Mouse (Mus musculus): ENCODE measurements around the gene Sh3gl2. TPM values are rescaled to one million over a fixed set of nuclear protein-coding genes. Genes with fewer than 3 reads are reported as not detected.

The Sh3gl2 gene
- polyA plus RNA-seq, 1 experiment = not detected

DNA sequence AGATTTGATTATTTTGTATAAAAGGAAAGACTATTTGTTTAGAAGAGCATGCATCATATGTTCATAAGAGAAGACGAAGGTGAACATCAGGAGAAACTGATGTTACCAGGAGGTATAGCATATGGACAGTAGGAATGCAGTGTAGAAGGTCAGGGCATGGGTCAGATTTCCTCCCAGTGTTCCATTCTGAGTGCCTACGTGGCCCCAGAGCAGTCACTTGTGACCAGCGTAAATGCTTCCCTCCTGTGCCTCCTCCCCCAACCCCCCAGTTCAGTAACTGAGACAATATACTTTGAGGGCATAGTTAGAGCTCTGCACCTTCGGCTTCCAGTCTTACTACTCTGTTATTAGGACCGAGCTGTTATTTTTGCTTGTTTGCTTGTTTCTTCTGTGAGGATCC lies 17.8 kb downstream of the Sh3gl2 start:
- Histone ChIP-seq H3K4me3 (ENCODE audit: insufficient read depth, poor library complexity, severe bottlenecking) (no peak overlapping the region), H3K27me3 (ENCODE audit: control insufficient read depth, insufficient read depth, insufficient read length) (no peaks in the 10 kb centered on the region), H3K36me3 (ENCODE audit: control insufficient read depth, insufficient read depth) (no peaks in the 10 kb centered on the region), H3K79me2 (ENCODE audit: control insufficient read depth, insufficient read depth) (no peaks in the 10 kb centered on the region), H3K79me3 (ENCODE audit: low read depth) (no peaks in the 10 kb centered on the region), H3ac (ENCODE audit: control insufficient read depth, insufficient read length, low read depth) (no peak overlapping the region)
- TF ChIP-seq FOSL1 (IDR thresholded peaks at IDR 0.05; ENCODE audit: insufficient read depth, low read length, poor library complexity, severe bottlenecking) (no peak), USF1 (IDR thresholded peaks at IDR 0.05; ENCODE audit: low read depth) (no peak), CEBPB (IDR thresholded peaks at IDR 0.05; ENCODE audit: low read depth) (no peak), MAX (IDR thresholded peaks at IDR 0.05) (no peak), MYOG (IDR thresholded peaks at IDR 0.05; ENCODE audit: control insufficient read depth, extremely low read depth, insufficient read length) (no peak), MYOD1 (IDR thresholded peaks at IDR 0.05; ENCODE audit: control insufficient read depth, insufficient read length, low read depth) (no peak), CTCF (IDR thresholded peaks at IDR 0.05; ENCODE audit: control insufficient read depth, insufficient read depth, insufficient read length) (no peak)

DNA sequence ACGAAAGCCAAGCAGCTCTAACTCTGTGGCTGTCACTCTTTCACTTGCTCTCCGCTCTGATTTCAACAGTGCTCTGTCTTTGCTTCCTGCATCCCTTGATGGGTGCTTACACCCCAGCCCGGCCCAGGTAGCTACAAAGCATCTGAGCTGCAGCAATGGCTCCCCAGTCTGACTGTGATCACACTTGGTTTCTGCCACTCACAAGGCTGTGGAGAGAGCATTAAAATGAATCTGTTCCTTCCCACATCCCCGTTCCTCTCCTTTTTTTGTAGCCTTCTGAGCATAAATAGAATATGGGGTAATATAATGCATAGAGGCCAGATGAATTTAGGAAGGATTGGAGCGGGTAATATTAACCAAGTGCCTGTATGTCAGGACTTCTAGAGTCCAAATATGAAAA lies 21.8 kb downstream of the Sh3gl2 start:
- Histone ChIP-seq H3K27me3 (ENCODE audit: control insufficient read depth, insufficient read depth, insufficient read length) (no peaks in the 10 kb centered on the region), H3K36me3 (ENCODE audit: control insufficient read depth, insufficient read depth) (no peaks in the 10 kb centered on the region), H3K79me3 (ENCODE audit: low read depth) (no peaks in the 10 kb centered on the region), H3ac (ENCODE audit: control insufficient read depth, insufficient read length, low read depth) (no peak overlapping the region), H3K4me3 (ENCODE audit: insufficient read depth, poor library complexity, severe bottlenecking) (no peak overlapping the region), H3K79me2 (ENCODE audit: control insufficient read depth, insufficient read depth) (no peaks in the 10 kb centered on the region)
- TF ChIP-seq USF1 (IDR thresholded peaks at IDR 0.05; ENCODE audit: low read depth) (no peak), MAX (IDR thresholded peaks at IDR 0.05) (no peak), CTCF (IDR thresholded peaks at IDR 0.05; ENCODE audit: control insufficient read depth, insufficient read depth, insufficient read length) (no peak), CEBPB (IDR thresholded peaks at IDR 0.05; ENCODE audit: low read depth) (no peak), FOSL1 (IDR thresholded peaks at IDR 0.05; ENCODE audit: insufficient read depth, low read length, poor library complexity, severe bottlenecking) (no peak), MYOG (IDR thresholded peaks at IDR 0.05; ENCODE audit: control insufficient read depth, extremely low read depth, insufficient read length) (no peak), MYOD1 (IDR thresholded peaks at IDR 0.05; ENCODE audit: control insufficient read depth, insufficient read length, low read depth) (no peak)

DNA sequence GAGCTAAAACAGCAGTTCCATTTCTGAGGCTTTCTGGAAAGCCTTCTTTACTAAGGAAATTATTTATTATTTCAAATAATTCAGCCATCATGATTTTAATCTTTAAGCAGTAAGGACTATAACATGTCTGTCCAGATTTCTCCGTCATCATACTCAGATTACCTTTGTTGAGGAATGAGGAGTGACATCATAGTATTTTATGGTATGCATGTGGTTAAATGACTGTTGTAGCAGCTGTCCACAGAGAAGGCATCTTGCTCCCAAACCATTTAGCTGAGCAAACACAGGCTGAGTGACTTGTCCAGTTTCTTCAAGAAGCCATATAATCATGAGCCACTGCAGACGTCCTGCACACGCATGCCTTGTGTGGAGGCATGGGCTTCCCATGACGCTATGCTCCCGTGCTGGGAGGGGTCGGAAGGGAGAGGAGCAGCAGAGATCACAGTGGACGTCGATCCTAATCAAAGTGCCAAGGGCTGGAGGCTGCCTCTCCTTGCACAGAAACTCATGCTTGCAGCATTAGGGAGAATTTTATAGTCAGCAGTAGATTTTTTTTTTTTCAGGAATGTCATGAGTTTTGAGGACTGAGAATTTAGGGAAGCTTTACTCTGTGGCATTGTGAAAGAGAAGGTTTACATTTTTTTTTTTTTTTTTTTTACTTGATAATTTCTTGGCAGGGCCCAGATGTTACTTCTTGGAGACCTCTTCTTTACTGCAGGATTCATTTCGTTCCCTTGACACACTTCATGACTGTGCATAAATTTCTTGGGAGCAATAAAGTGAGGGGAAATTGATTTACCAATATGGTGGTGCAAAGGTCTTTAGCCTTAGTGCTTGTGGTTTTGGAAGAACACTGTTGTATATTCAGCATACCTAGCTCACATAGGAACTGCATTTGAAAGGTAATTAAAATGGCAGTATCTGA lies 23.0 kb downstream of the Sh3gl2 start:
- no peaks in the 10 kb centered on the region for H3K79me3 ChIP-seq (ENCODE audit: low read depth)
- H3K79me2 ChIP-seq (ENCODE audit: control insufficient read depth, insufficient read depth) = no peaks in the 10 kb centered on the region
- H3K36me3 ChIP-seq (ENCODE audit: control insufficient read depth, insufficient read depth) = no peaks in the 10 kb centered on the region
- TF ChIP-seq FOSL1 (IDR thresholded peaks at IDR 0.05; ENCODE audit: insufficient read depth, low read length, poor library complexity, severe bottlenecking) = no peak
- TF ChIP-seq USF1 (IDR thresholded peaks at IDR 0.05; ENCODE audit: low read depth) = no peak
- TF ChIP-seq MYOG (IDR thresholded peaks at IDR 0.05; ENCODE audit: control insufficient read depth, extremely low read depth, insufficient read length) = no peak
- peak; percentile 82 for TF ChIP-seq MYOD1 (IDR thresholded peaks at IDR 0.05; ENCODE audit: control insufficient read depth, insufficient read length, low read depth)
- H3K4me3 ChIP-seq (ENCODE audit: insufficient read depth, poor library complexity, severe bottlenecking) = no peak overlapping the region
- no peak overlapping the region for H3ac ChIP-seq (ENCODE audit: control insufficient read depth, insufficient read length, low read depth)
- H3K27me3 ChIP-seq (ENCODE audit: control insufficient read depth, insufficient read depth, insufficient read length) = no peaks in the 10 kb centered on the region

DNA sequence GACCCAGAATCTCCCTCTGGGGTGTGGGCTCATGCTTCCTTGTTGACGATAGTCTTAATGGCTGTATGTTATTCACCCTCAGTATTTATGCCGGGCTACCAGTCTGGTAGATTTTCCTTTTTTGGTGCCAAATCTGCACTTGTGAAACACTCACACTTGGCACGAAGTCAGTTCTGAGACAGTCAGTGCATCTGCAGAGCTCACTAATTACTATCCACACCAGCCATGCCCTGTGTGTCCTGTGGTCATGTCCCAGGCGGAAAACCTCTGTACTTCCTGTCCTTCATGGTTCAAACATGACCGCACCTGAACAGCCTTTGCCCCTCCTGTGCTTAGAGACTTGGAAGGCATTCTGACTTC lies 23.6 kb downstream of the Sh3gl2 start:
- Histone ChIP-seq H3K27me3 (ENCODE audit: control insufficient read depth, insufficient read depth, insufficient read length) (no peaks in the 10 kb centered on the region), H3K4me3 (ENCODE audit: insufficient read depth, poor library complexity, severe bottlenecking) (no peak overlapping the region), H3ac (ENCODE audit: control insufficient read depth, insufficient read length, low read depth) (no peak overlapping the region), H3K36me3 (ENCODE audit: control insufficient read depth, insufficient read depth) (no peaks in the 10 kb centered on the region), H3K79me3 (ENCODE audit: low read depth) (no peaks in the 10 kb centered on the region), H3K79me2 (ENCODE audit: control insufficient read depth, insufficient read depth) (no peaks in the 10 kb centered on the region)
- no peak for TF ChIP-seq MAX (IDR thresholded peaks at IDR 0.05)
- no peak for TF ChIP-seq FOSL1 (IDR thresholded peaks at IDR 0.05; ENCODE audit: insufficient read depth, low read length, poor library complexity, severe bottlenecking)
- no peak for TF ChIP-seq USF1 (IDR thresholded peaks at IDR 0.05; ENCODE audit: low read depth)
- no peak for TF ChIP-seq CEBPB (IDR thresholded peaks at IDR 0.05; ENCODE audit: low read depth)
- no peak for TF ChIP-seq MYOD1 (IDR thresholded peaks at IDR 0.05; ENCODE audit: control insufficient read depth, insufficient read length, low read depth)
- TF ChIP-seq MYOG (IDR thresholded peaks at IDR 0.05; ENCODE audit: control insufficient read depth, extremely low read depth, insufficient read length) = no peak
- no peak for TF ChIP-seq CTCF (IDR thresholded peaks at IDR 0.05; ENCODE audit: control insufficient read depth, insufficient read depth, insufficient read length)

DNA sequence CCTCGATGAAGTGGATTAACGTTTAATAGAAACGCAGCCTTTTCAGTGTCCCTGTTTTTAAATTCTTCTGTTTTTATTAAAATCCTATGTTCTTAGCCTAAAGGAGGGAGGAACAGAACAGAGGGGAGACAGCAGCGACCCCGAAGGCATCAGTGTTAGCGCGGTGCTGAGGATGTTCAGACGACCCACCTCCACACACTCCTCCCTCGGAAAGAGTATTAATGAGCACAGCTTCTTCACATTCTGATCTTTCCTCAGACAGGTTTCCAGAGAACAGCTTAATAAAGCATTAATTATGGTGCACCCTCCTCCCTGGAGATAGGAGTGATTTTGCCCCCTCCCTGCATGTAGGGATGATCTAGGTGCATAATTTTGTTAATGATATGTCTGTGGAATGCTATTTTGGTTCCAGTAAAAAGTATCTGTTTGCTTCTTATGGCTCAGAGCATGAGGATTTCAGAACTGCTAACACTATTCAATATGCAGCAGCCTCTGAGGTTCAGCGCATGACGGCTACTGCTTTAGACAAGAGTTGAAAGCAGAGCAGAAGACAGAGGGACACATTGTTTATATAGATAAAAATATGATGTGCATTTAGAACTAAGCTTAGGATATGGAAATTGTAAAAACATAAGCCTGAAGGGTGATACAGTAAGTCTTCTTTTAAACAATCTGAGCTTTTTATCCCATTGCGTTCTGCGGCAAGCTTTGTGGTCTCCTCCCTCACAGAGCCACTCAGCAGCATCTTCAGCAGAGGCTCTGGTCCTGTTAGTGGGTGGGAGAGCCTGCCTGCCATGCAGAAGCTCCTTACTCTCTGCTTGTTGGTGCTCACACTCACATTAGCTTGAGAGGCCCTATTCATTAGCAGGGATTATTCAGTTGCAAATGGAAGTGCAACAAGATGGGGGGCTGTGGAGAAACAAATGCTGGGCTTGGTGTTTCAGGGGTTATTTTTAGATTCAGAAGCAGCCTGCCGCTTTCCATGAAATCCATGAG lies 27.8 kb downstream of the Sh3gl2 start:
- Histone ChIP-seq H3K79me2 (ENCODE audit: control insufficient read depth, insufficient read depth) (no peaks in the 10 kb centered on the region), H3ac (ENCODE audit: control insufficient read depth, insufficient read length, low read depth) (no peak overlapping the region), H3K36me3 (ENCODE audit: control insufficient read depth, insufficient read depth) (no peaks in the 10 kb centered on the region), H3K27me3 (ENCODE audit: control insufficient read depth, insufficient read depth, insufficient read length) (no peaks in the 10 kb centered on the region), H3K4me3 (ENCODE audit: insufficient read depth, poor library complexity, severe bottlenecking) (no peak overlapping the region), H3K79me3 (ENCODE audit: low read depth) (no peaks in the 10 kb centered on the region)
- TF ChIP-seq MYOD1 (IDR thresholded peaks at IDR 0.05; ENCODE audit: control insufficient read depth, insufficient read length, low read depth) = no peak
- no peak for TF ChIP-seq FOSL1 (IDR thresholded peaks at IDR 0.05; ENCODE audit: insufficient read depth, low read length, poor library complexity, severe bottlenecking)

All from C2C12 (cell line).